Mouse (Mus musculus): Measurements from ENCODE around the gene Bbs9. TPM values are rescaled to one million over a fixed set of nuclear protein-coding genes. Genes with fewer than 3 reads are reported as not detected.

Gene Bbs9
- polyA plus RNA-seq, 1 experiment from 2014 or later, result 19.6 TPM

GRCm38 (mm10) chr9:22624966-22625365, 149.5 kb downstream of the Bbs9 start:
- H3K27ac ChIP-seq (replicated peaks), result no peak overlapping the region
- no peaks in the 10 kb centered on the region for H3K4me1 ChIP-seq (replicated peaks)
- 55% methylated on average over 9 of the region's 9 CpGs for WGBS
- no peak overlapping the region for H3K4me3 ChIP-seq
- H3K9me3 ChIP-seq, result no peaks in the 10 kb centered on the region
- H3K36me3 ChIP-seq, result no peaks in the 10 kb centered on the region
- no peak overlapping the region for H3K4me2 ChIP-seq
- no peaks in the 10 kb centered on the region for H3K27me3 ChIP-seq
- ATAC-seq (ENCODE audit: low FRiP score, low read depth), result no peak
- no peak overlapping the region for H3K9ac ChIP-seq

GRCm38 (mm10) chr9:22626014-22626413, 150.5 kb downstream of the Bbs9 start:
- WGBS, result 84% methylated on average over 3 of the region's 3 CpGs
- Histone ChIP-seq H3K27ac (replicated peaks) (no peak overlapping the region), H3K27me3 (no peaks in the 10 kb centered on the region), H3K9ac (no peak overlapping the region), H3K4me1 (replicated peaks) (no peaks in the 10 kb centered on the region), H3K36me3 (no peaks in the 10 kb centered on the region), H3K4me3 (no peak overlapping the region), H3K4me2 (no peak overlapping the region), H3K9me3 (no peaks in the 10 kb centered on the region)
- ATAC-seq (ENCODE audit: low FRiP score, low read depth), result no peak

GRCm38 (mm10) chr9:22627912-22628311, 152.4 kb downstream of the Bbs9 start:
- no peak overlapping the region for H3K27ac ChIP-seq (replicated peaks)
- no peak for ATAC-seq (ENCODE audit: low FRiP score, low read depth)
- H3K4me2 ChIP-seq, result no peak overlapping the region
- no peaks in the 10 kb centered on the region for H3K36me3 ChIP-seq
- no peaks in the 10 kb centered on the region for H3K27me3 ChIP-seq
- WGBS, result 85% methylated on average over 3 of the region's 3 CpGs
- no peak overlapping the region for H3K9ac ChIP-seq
- no peaks in the 10 kb centered on the region for H3K9me3 ChIP-seq
- no peaks in the 10 kb centered on the region for H3K4me1 ChIP-seq (replicated peaks)
- no peak overlapping the region for H3K4me3 ChIP-seq

GRCm38 (mm10) chr9:22632800-22633485, 157.4 kb downstream of the Bbs9 start:
- Histone ChIP-seq H3K9ac (no peak overlapping the region), H3K4me2 (no peak overlapping the region), H3K36me3 (no peaks in the 10 kb centered on the region), H3K4me3 (no peak overlapping the region), H3K4me1 (replicated peaks) (no peaks in the 10 kb centered on the region), H3K9me3 (no peaks in the 10 kb centered on the region), H3K27ac (replicated peaks) (no peak overlapping the region), H3K27me3 (no peaks in the 10 kb centered on the region)
- WGBS, result 91% methylated on average over 9 of the region's 9 CpGs
- no peak for ATAC-seq (ENCODE audit: low FRiP score, low read depth)

- Histone ChIP-seq H3K4me2 (no peak overlapping the region), H3K4me1 (replicated peaks) (0 out of 2 replicates have a peak, but pooled peaks cover 5% of the 10 kb centered on the region), H3K9ac (no peak overlapping the region), H3K4me3 (no peak overlapping the region), H3K9me3 (no peaks in the 10 kb centered on the region), H3K27ac (replicated peaks) (no peak overlapping the region), H3K36me3 (no peaks in the 10 kb centered on the region), H3K27me3 (no peaks in the 10 kb centered on the region)
- WGBS, result 93% methylated on average over 5 of the region's 5 CpGs
- ATAC-seq (ENCODE audit: low FRiP score, low read depth), result no peak
These were observed 163.0 kb downstream of the Bbs9 start for GRCm38 (mm10) chr9:22638502-22638901.

GRCm38 (mm10) chr9:22640683-22641431, 165.3 kb downstream of the Bbs9 start:
- ATAC-seq (ENCODE audit: low FRiP score, low read depth), result no peak
- WGBS, result 66% methylated on average over 13 of the region's 13 CpGs
- Histone ChIP-seq H3K27ac (replicated peaks) (no peak overlapping the region), H3K27me3 (no peaks in the 10 kb centered on the region), H3K4me3 (no peak overlapping the region), H3K9ac (no peak overlapping the region), H3K9me3 (no peaks in the 10 kb centered on the region), H3K4me1 (replicated peaks) (0 out of 2 replicates have a peak, but pooled peaks cover 5% of the 10 kb centered on the region), H3K4me2 (no peak overlapping the region), H3K36me3 (no peaks in the 10 kb centered on the region)

GRCm38 (mm10) chr9:22645844-22646390, 170.4 kb downstream of the Bbs9 start:
- no peak for ATAC-seq (ENCODE audit: low FRiP score, low read depth)
- WGBS, result 89% methylated on average over 6 of the region's 6 CpGs

GRCm38 (mm10) chr9:22646461-22646860, 170.9 kb downstream of the Bbs9 start:
- no peak overlapping the region for H3K4me3 ChIP-seq
- no peak for ATAC-seq (ENCODE audit: low FRiP score, low read depth)
- WGBS, result 95% methylated on average over 3 of the region's 3 CpGs
- no peaks in the 10 kb centered on the region for H3K9me3 ChIP-seq
- H3K4me1 ChIP-seq (replicated peaks), result no peaks in the 10 kb centered on the region
- H3K36me3 ChIP-seq, result no peaks in the 10 kb centered on the region
- no peak overlapping the region for H3K4me2 ChIP-seq
- H3K9ac ChIP-seq, result no peak overlapping the region
- H3K27ac ChIP-seq (replicated peaks), result no peak overlapping the region
- no peaks in the 10 kb centered on the region for H3K27me3 ChIP-seq

More at GRCm38 (mm10) chr9:22645844-22646390, 170.4 kb downstream of the Bbs9 start:
- H3K27ac ChIP-seq (replicated peaks), result no peak overlapping the region
- no peak overlapping the region for H3K9ac ChIP-seq
- 0 out of 2 replicates have a peak, but pooled peaks cover 2% of the 10 kb centered on the region for H3K4me1 ChIP-seq (replicated peaks)
- no peak overlapping the region for H3K4me2 ChIP-seq
- no peaks in the 10 kb centered on the region for H3K27me3 ChIP-seq
- no peak overlapping the region for H3K4me3 ChIP-seq
- no peaks in the 10 kb centered on the region for H3K9me3 ChIP-seq
- no peaks in the 10 kb centered on the region for H3K36me3 ChIP-seq

- no peak overlapping the region for H3K4me3 ChIP-seq
- no peaks in the 10 kb centered on the region for H3K9me3 ChIP-seq
- no peak overlapping the region for H3K9ac ChIP-seq
- no peaks in the 10 kb centered on the region for H3K27me3 ChIP-seq
- H3K27ac ChIP-seq (replicated peaks), result no peak overlapping the region
- H3K4me2 ChIP-seq, result no peak overlapping the region
- no peaks in the 10 kb centered on the region for H3K4me1 ChIP-seq (replicated peaks)
- H3K36me3 ChIP-seq, result no peaks in the 10 kb centered on the region
- WGBS, result 96% methylated on average over 3 of the region's 3 CpGs
- no peak for ATAC-seq (ENCODE audit: low FRiP score, low read depth)
These were observed 172.6 kb downstream of the Bbs9 start for GRCm38 (mm10) chr9:22648163-22648562.

GRCm38 (mm10) chr9:22649606-22650005, 174.1 kb downstream of the Bbs9 start:
- H3K27ac ChIP-seq (replicated peaks), result no peak overlapping the region
- H3K4me2 ChIP-seq, result no peak overlapping the region
- no peak overlapping the region for H3K9ac ChIP-seq
- 93% methylated on average over 10 of the region's 10 CpGs for WGBS
- ATAC-seq (ENCODE audit: low FRiP score, low read depth), result no peak
- H3K27me3 ChIP-seq, result no peaks in the 10 kb centered on the region
- H3K4me3 ChIP-seq, result no peak overlapping the region
- H3K4me1 ChIP-seq (replicated peaks), result no peaks in the 10 kb centered on the region
- H3K36me3 ChIP-seq, result no peaks in the 10 kb centered on the region
- no peaks in the 10 kb centered on the region for H3K9me3 ChIP-seq

- Histone ChIP-seq H3K9ac (no peak overlapping the region), H3K36me3 (no peaks in the 10 kb centered on the region), H3K9me3 (no peaks in the 10 kb centered on the region), H3K27ac (replicated peaks) (no peak overlapping the region), H3K27me3 (no peaks in the 10 kb centered on the region), H3K4me3 (no peak overlapping the region), H3K4me2 (no peak overlapping the region), H3K4me1 (replicated peaks) (no peaks in the 10 kb centered on the region)
- WGBS, result 85% methylated on average over 1 of the region's 1 CpGs
- ATAC-seq (ENCODE audit: low FRiP score, low read depth), result no peak
These were observed 175.3 kb downstream of the Bbs9 start for GRCm38 (mm10) chr9:22650781-22651180.

GRCm38 (mm10) chr9:22651619-22652018, 176.1 kb downstream of the Bbs9 start:
- no peak overlapping the region for H3K27ac ChIP-seq (replicated peaks)
- whole genome bisulfite sequencing, result 95% methylated on average over 3 of the region's 3 CpGs
- H3K9ac ChIP-seq, result no peak overlapping the region
- no peak for ATAC-seq (ENCODE audit: low FRiP score, low read depth)
- H3K36me3 ChIP-seq, result no peaks in the 10 kb centered on the region
- H3K4me1 ChIP-seq (replicated peaks), result no peaks in the 10 kb centered on the region
- no peak overlapping the region for H3K4me2 ChIP-seq
- H3K4me3 ChIP-seq, result no peak overlapping the region
- H3K27me3 ChIP-seq, result no peaks in the 10 kb centered on the region
- no peaks in the 10 kb centered on the region for H3K9me3 ChIP-seq

Data from hindbrain, embryonic 15.5 days (tissue).